Mouse (Mus musculus): ENCODE data around the gene Zfp830.

GRCm38 (mm10) chr11:82746857-82747366 is 17.2 kb upstream of the Zfp830 start:
- TF ChIP-seq CTCF (IDR thresholded peaks at IDR 0.05; ENCODE audit: borderline replicate concordance, insufficient read depth, low read depth, low read length) (no peak), POLR2A (IDR thresholded peaks at IDR 0.05; ENCODE audit: borderline replicate concordance, insufficient read depth, low read length) (no peak)
